Mouse (Mus musculus): ENCODE data around the gene Aknad1.

Aknad1 gene

GRCm38 (mm10) chr3:108787754-108788454, 48.4 kb downstream of the Aknad1 start:
- no peak for DNase-seq (ENCODE audit: low spot score in 2 of 2)

GRCm38 (mm10) chr3:108788455-108788794, 49.0 kb downstream of the Aknad1 start:
- DNase-seq (ENCODE audit: low spot score in 2 of 2) = no peak

- no peak for DNase-seq (ENCODE audit: low spot score in 2 of 2)
Measured at GRCm38 (mm10) chr3:108789299-108789698, 49.8 kb downstream of the Aknad1 start.

GRCm38 (mm10) chr3:108790499-108790898, 51.0 kb downstream of the Aknad1 start:
- no peak for DNase-seq (ENCODE audit: low spot score in 2 of 2)

- no peak for DNase-seq (ENCODE audit: low spot score in 2 of 2)
Measured at GRCm38 (mm10) chr3:108791054-108791706, 51.7 kb downstream of the Aknad1 start.

- DNase-seq (ENCODE audit: low spot score in 2 of 2) = no peak
Measured at GRCm38 (mm10) chr3:108792420-108792819, 53.0 kb downstream of the Aknad1 start.

- DNase-seq (ENCODE audit: low spot score in 2 of 2) = no peak
Measured at GRCm38 (mm10) chr3:108794780-108795179, 55.3 kb downstream of the Aknad1 start.

GRCm38 (mm10) chr3:108795554-108796299, 56.3 kb downstream of the Aknad1 start:
- DNase-seq (ENCODE audit: low spot score in 2 of 2) = no peak

- no peak for DNase-seq (ENCODE audit: low spot score in 2 of 2)
Measured at GRCm38 (mm10) chr3:108796386-108796785, 56.9 kb downstream of the Aknad1 start.

- DNase-seq (ENCODE audit: low spot score in 2 of 2) = no peak
Measured at GRCm38 (mm10) chr3:108797723-108798122, 58.3 kb downstream of the Aknad1 start.

GRCm38 (mm10) chr3:108798375-108798774, 58.9 kb downstream of the Aknad1 start:
- no peak for DNase-seq (ENCODE audit: low spot score in 2 of 2)

- no peak for DNase-seq (ENCODE audit: low spot score in 2 of 2)
Measured at GRCm38 (mm10) chr3:108805622-108806021, 66.2 kb downstream of the Aknad1 start.

- DNase-seq (ENCODE audit: low spot score in 2 of 2) = no peak
Measured at GRCm38 (mm10) chr3:108810747-108811263, 71.3 kb downstream of the Aknad1 start.

- no peak for DNase-seq (ENCODE audit: low spot score in 2 of 2)
Measured at GRCm38 (mm10) chr3:108815631-108816030, 76.2 kb downstream of the Aknad1 start.

GRCm38 (mm10) chr3:108830493-108830892, 91.0 kb downstream of the Aknad1 start:
- no peak for DNase-seq (ENCODE audit: low spot score in 2 of 2)

- DNase-seq (ENCODE audit: low spot score in 2 of 2) = no peak
Measured at GRCm38 (mm10) chr3:108831750-108832149, 92.3 kb downstream of the Aknad1 start.
